Mouse (Mus musculus) testis, postnatal 10 days (tissue): ENCODE results near the gene Pkd2l1.

Experiments
- DNase-seq: peaks from one replicate; pipeline ENCODE4 v3.0.0; 2021; ENCODE audit warnings: low spot score

Pkd2l1 gene

GRCm38 (mm10) chr19:44106831-44107660 is 85.2 kb downstream of the Pkd2l1 start, which contains the start of gene Chuk:
TSS of gene Chuk (minus strand) at chr19:44107480.
- peak; percentile 97 for DNase-seq

GRCm38 (mm10) chr19:44104393-44104792 is 87.8 kb downstream of the Pkd2l1 start:
- no peak for DNase-seq

GRCm38 (mm10) chr19:44103001-44103400 is 89.2 kb downstream of the Pkd2l1 start:
- DNase-seq: no peak

GRCm38 (mm10) chr19:44100840-44101239 is 91.4 kb downstream of the Pkd2l1 start:
- DNase-seq: no peak
